Mouse (Mus musculus): ENCODE measurements around the gene Kpna2. TPM values are rescaled to one million over a fixed set of nuclear protein-coding genes. Genes with fewer than 3 reads are reported as not detected.

Gene Kpna2
- polyA plus RNA-seq, 1 experiment from 2014 or later = 444 TPM

GRCm38 (mm10) chr11:106975419-106976177, 23.7 kb downstream of the Kpna2 start:
- H3K9me3 ChIP-seq = no peaks in the 10 kb centered on the region
- no peak overlapping the region for H3K9ac ChIP-seq
- no peak for ATAC-seq (ENCODE audit: insufficient number of reproducible peaks, insufficient read depth, low FRiP score, low TSS enrichment)
- H3K27me3 ChIP-seq = no peaks in the 10 kb centered on the region
- no peak overlapping the region for H3K4me3 ChIP-seq
- no peak overlapping the region for H3K27ac ChIP-seq
- no peaks in the 10 kb centered on the region for H3K36me3 ChIP-seq
- no peak overlapping the region for H3K4me2 ChIP-seq (replicated peaks)
- 70% methylated on average over 8 of the region's 8 CpGs for WGBS
- H3K4me1 ChIP-seq = 0 out of 2 replicates have a peak, but pooled peaks cover 5% of the 10 kb centered on the region

GRCm38 (mm10) chr11:106974440-106974839, 24.9 kb downstream of the Kpna2 start:
- H3K9me3 ChIP-seq = no peaks in the 10 kb centered on the region
- no peak overlapping the region for H3K9ac ChIP-seq
- no peak overlapping the region for H3K27ac ChIP-seq
- no peaks in the 10 kb centered on the region for H3K27me3 ChIP-seq
- no peaks in the 10 kb centered on the region for H3K36me3 ChIP-seq
- H3K4me3 ChIP-seq = no peak overlapping the region
- no peak for ATAC-seq (ENCODE audit: insufficient number of reproducible peaks, insufficient read depth, low FRiP score, low TSS enrichment)
- H3K4me1 ChIP-seq = 0 out of 2 replicates have a peak, but pooled peaks cover 5% of the 10 kb centered on the region
- H3K4me2 ChIP-seq (replicated peaks) = no peak overlapping the region
- WGBS = 86% methylated on average over 2 of the region's 2 CpGs

- ATAC-seq (ENCODE audit: insufficient number of reproducible peaks, insufficient read depth, low FRiP score, low TSS enrichment) = no peak
- H3K4me2 ChIP-seq (replicated peaks) = no peak overlapping the region
- no peak overlapping the region for H3K9ac ChIP-seq
- no peaks in the 10 kb centered on the region for H3K27me3 ChIP-seq
- no peak overlapping the region for H3K27ac ChIP-seq
- H3K4me1 ChIP-seq = 0 out of 2 replicates have a peak, but pooled peaks cover 5% of the 10 kb centered on the region
- H3K4me3 ChIP-seq = no peak overlapping the region
- no peaks in the 10 kb centered on the region for H3K36me3 ChIP-seq
- 88% methylated on average over 5 of the region's 5 CpGs for WGBS
- no peaks in the 10 kb centered on the region for H3K9me3 ChIP-seq
Measured at GRCm38 (mm10) chr11:106973016-106973415, 26.3 kb downstream of the Kpna2 start.

GRCm38 (mm10) chr11:106969798-106970197, 29.5 kb downstream of the Kpna2 start:
- Histone ChIP-seq H3K4me3 (no peak overlapping the region), H3K4me2 (replicated peaks) (no peak overlapping the region), H3K4me1 (no peaks in the 10 kb centered on the region), H3K9ac (no peak overlapping the region), H3K27me3 (no peaks in the 10 kb centered on the region), H3K36me3 (no peaks in the 10 kb centered on the region), H3K9me3 (no peaks in the 10 kb centered on the region), H3K27ac (no peak overlapping the region)
- no peak for ATAC-seq (ENCODE audit: insufficient number of reproducible peaks, insufficient read depth, low FRiP score, low TSS enrichment)
- WGBS = 93% methylated on average over 8 of the region's 8 CpGs

- no peak overlapping the region for H3K4me3 ChIP-seq
- 57% methylated on average over 10 of the region's 10 CpGs for WGBS
Measured at GRCm38 (mm10) chr11:106967630-106968029, 31.7 kb downstream of the Kpna2 start.

GRCm38 (mm10) chr11:106965881-106966280, 33.5 kb downstream of the Kpna2 start:
- no peaks in the 10 kb centered on the region for H3K9me3 ChIP-seq
- H3K27me3 ChIP-seq = no peaks in the 10 kb centered on the region
- 87% methylated on average over 4 of the region's 4 CpGs for WGBS
- no peak overlapping the region for H3K4me2 ChIP-seq (replicated peaks)
- no peak overlapping the region for H3K27ac ChIP-seq
- H3K36me3 ChIP-seq = no peaks in the 10 kb centered on the region
- peaks cover 3% of the 10 kb centered on the region; the same call in 1 of the 2 replicates for H3K4me1 ChIP-seq
- H3K4me3 ChIP-seq = no peak overlapping the region
- no peak overlapping the region for H3K9ac ChIP-seq
- no peak for ATAC-seq (ENCODE audit: insufficient number of reproducible peaks, insufficient read depth, low FRiP score, low TSS enrichment)

More at GRCm38 (mm10) chr11:106967630-106968029, 31.7 kb downstream of the Kpna2 start:
- Histone ChIP-seq H3K4me1 (no peaks in the 10 kb centered on the region), H3K36me3 (no peaks in the 10 kb centered on the region), H3K4me2 (replicated peaks) (no peak overlapping the region), H3K9me3 (no peaks in the 10 kb centered on the region), H3K27me3 (no peaks in the 10 kb centered on the region), H3K27ac (no peak overlapping the region), H3K9ac (no peak overlapping the region)
- no peak for ATAC-seq (ENCODE audit: insufficient number of reproducible peaks, insufficient read depth, low FRiP score, low TSS enrichment)

- no peak for ATAC-seq (ENCODE audit: insufficient number of reproducible peaks, insufficient read depth, low FRiP score, low TSS enrichment)
- Histone ChIP-seq H3K4me2 (replicated peaks) (no peak overlapping the region), H3K9ac (no peak overlapping the region), H3K36me3 (no peaks in the 10 kb centered on the region), H3K27me3 (no peaks in the 10 kb centered on the region), H3K4me1 (peaks cover 3% of the 10 kb centered on the region; the same call in 1 of the 2 replicates), H3K9me3 (no peaks in the 10 kb centered on the region), H3K27ac (no peak overlapping the region), H3K4me3 (no peak overlapping the region)
- 88% methylated on average over 9 of the region's 9 CpGs for WGBS
Measured at GRCm38 (mm10) chr11:106962310-106962709, 37.0 kb downstream of the Kpna2 start.

- WGBS = 68% methylated on average over 13 of the region's 13 CpGs
- no peak overlapping the region for H3K4me2 ChIP-seq (replicated peaks)
Measured at GRCm38 (mm10) chr11:106961471-106962081, 37.8 kb downstream of the Kpna2 start.

GRCm38 (mm10) chr11:106959121-106959520, 40.2 kb downstream of the Kpna2 start:
- no peak overlapping the region for H3K4me2 ChIP-seq (replicated peaks)
- no peaks in the 10 kb centered on the region for H3K9me3 ChIP-seq
- 83% methylated on average over 5 of the region's 5 CpGs for WGBS
- no peaks in the 10 kb centered on the region for H3K36me3 ChIP-seq
- H3K4me3 ChIP-seq = no peak overlapping the region
- H3K27me3 ChIP-seq = no peaks in the 10 kb centered on the region
- no peak overlapping the region for H3K27ac ChIP-seq
- peaks cover 3% of the 10 kb centered on the region; the same call in 1 of the 2 replicates for H3K4me1 ChIP-seq
- ATAC-seq (ENCODE audit: insufficient number of reproducible peaks, insufficient read depth, low FRiP score, low TSS enrichment) = no peak
- no peak overlapping the region for H3K9ac ChIP-seq

More at GRCm38 (mm10) chr11:106961471-106962081, 37.8 kb downstream of the Kpna2 start:
- Histone ChIP-seq H3K4me3 (no peak overlapping the region), H3K36me3 (no peaks in the 10 kb centered on the region), H3K9ac (no peak overlapping the region), H3K27ac (no peak overlapping the region), H3K27me3 (no peaks in the 10 kb centered on the region), H3K4me1 (peaks cover 3% of the 10 kb centered on the region; the same call in 1 of the 2 replicates), H3K9me3 (no peaks in the 10 kb centered on the region)
- ATAC-seq (ENCODE audit: insufficient number of reproducible peaks, insufficient read depth, low FRiP score, low TSS enrichment) = no peak

- Histone ChIP-seq H3K9ac (no peak overlapping the region), H3K27ac (no peak overlapping the region), H3K4me1 (peaks cover 3% of the 10 kb centered on the region; the same call in 1 of the 2 replicates), H3K27me3 (no peaks in the 10 kb centered on the region), H3K4me3 (no peak overlapping the region), H3K36me3 (no peaks in the 10 kb centered on the region), H3K9me3 (no peaks in the 10 kb centered on the region), H3K4me2 (replicated peaks) (no peak overlapping the region)
- WGBS = 89% methylated on average over 6 of the region's 6 CpGs
- no peak for ATAC-seq (ENCODE audit: insufficient number of reproducible peaks, insufficient read depth, low FRiP score, low TSS enrichment)
Measured at GRCm38 (mm10) chr11:106958407-106959071, 40.8 kb downstream of the Kpna2 start.

GRCm38 (mm10) chr11:106957271-106957980, 41.9 kb downstream of the Kpna2 start:
- no peak for ATAC-seq (ENCODE audit: insufficient number of reproducible peaks, insufficient read depth, low FRiP score, low TSS enrichment)
- H3K4me2 ChIP-seq (replicated peaks) = no peak overlapping the region
- H3K4me1 ChIP-seq = peaks cover 3% of the 10 kb centered on the region; the same call in 1 of the 2 replicates
- no peaks in the 10 kb centered on the region for H3K36me3 ChIP-seq
- WGBS = 76% methylated on average over 12 of the region's 12 CpGs
- no peak overlapping the region for H3K27ac ChIP-seq
- H3K4me3 ChIP-seq = no peak overlapping the region
- no peaks in the 10 kb centered on the region for H3K27me3 ChIP-seq
- no peak overlapping the region for H3K9ac ChIP-seq
- no peaks in the 10 kb centered on the region for H3K9me3 ChIP-seq
